Mouse (Mus musculus): ENCODE results near the gene Hck.
A peak's percentile ranks its signal among the peaks of the same experiment; 100 is the strongest.

Hck gene

DNA sequence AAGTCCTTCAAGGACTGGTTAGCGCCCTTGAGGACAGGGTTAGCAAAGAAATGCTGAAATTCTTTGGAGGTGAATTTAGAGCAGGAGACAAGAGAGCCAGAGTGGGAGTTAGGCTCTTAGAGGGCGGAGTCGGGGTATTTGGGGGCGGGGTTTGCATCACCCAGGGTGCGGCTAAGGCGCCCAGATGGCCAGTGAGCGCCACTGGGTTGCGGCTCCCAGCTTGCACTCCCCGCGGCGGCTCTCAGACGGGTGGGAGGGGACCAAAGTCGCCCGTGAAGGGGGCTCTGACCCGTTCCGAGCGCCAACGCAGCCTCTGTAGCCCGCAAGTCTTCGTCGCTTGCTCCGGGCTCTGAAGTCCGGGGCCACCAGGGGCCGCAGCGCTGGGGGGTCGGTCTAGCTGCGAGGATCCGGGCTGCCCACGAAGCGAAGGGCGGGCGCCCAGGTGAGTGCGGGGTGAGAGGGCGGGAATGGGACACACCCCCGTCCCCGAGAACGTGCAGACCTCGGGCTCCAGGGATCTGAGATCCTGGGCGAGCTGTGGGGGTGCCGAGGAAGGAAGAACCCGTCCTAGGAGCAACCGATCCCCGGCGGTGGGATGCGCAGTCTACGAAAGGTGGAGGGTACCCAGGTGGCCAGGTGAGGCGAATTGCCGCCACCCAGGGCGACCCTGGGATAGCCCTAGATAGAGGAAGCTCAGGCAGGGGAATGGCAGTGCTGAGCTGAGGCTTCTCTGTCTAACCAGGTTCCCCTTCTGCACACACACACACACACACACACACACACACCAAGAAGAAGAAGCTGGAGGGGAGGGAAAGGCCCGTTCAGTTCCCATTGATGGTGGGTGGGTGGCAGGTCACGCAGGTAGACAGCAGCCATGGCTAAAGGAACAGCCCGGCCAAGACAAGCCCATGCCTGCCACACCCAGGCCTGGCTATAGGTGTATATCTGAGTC is at the start of gene Hck:
Gene Hck (plus strand): TSS at position 156 of the 952 bp plus-strand sequence.
- no peak for DNase-seq

DNA sequence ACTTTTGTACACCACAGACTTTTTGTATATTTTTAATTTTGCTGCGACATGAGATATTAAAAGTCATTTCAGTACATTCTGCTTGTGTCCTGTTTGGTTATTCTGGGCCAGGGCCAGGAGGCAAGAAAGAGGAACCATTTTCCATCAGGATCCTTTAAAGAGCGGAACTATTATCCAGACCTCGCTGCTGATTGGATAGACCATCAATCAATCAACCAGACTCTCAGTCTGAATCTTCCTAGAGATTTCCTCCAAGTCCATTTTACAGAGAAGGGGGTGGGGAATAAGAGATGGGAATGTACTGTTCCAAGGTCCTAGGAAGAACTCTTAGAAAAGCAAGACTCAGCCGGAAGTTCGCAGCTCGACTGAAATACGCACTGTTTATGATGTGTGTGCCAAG is 48.1 kb upstream of the Hck start:
- no peak for DNase-seq

DNA sequence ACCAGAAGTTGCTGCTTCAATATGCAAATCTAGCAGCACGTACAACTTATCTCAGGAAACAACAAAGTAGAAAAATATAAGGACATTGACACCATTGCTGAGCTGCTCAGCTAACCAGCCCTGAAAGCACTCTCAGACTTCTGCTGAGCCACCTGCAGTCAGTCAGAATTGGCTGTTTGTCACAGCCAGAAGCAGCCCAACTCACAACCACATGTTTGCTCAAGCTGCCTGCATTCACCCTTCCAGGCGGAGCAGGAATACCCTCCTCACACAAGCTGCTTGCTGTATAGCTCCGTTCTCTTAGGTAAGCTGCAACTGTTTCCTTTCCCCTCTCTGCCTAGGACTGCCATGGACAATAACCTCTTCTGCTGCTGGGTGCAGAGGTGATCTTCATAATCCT is 44.9 kb upstream of the Hck start:
- no peak for DNase-seq

DNA sequence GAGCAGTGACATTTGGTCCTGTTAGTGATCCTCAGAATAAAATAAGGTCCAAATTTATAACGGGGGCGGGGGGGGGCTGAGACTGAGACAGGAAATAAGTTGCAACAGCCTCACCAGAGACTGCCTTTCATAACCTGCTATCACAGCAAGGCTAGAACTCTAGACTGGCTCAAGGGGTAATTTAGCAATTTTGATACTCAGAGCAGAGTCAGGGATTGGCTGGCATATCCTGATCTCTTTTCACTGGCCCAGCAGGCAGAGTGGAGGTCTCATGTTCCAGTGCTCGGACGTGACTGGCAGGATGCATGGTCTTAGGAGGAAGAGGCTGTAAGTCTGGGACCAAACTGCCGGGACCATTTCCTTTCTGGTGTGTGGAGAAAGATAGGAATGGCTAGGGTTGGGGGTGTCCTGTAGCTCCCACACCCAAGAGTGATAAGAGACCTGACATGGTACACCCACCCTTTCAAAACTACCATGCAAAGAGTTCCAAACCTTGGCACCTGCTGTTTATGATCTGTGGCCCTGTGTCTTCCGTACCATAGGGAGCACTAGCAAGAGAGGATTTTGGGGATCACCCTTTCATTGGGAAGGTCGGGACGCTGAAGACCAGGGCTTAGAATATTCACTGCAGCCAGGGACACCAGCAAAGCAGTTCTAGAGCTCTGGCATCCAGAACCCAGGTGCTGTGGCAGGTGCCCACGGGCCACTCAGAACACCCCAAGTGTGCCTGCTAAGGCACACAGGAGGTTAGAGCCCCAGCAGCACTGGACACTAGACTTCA is 43.9 kb upstream of the Hck start:
- no peak for DNase-seq

DNA sequence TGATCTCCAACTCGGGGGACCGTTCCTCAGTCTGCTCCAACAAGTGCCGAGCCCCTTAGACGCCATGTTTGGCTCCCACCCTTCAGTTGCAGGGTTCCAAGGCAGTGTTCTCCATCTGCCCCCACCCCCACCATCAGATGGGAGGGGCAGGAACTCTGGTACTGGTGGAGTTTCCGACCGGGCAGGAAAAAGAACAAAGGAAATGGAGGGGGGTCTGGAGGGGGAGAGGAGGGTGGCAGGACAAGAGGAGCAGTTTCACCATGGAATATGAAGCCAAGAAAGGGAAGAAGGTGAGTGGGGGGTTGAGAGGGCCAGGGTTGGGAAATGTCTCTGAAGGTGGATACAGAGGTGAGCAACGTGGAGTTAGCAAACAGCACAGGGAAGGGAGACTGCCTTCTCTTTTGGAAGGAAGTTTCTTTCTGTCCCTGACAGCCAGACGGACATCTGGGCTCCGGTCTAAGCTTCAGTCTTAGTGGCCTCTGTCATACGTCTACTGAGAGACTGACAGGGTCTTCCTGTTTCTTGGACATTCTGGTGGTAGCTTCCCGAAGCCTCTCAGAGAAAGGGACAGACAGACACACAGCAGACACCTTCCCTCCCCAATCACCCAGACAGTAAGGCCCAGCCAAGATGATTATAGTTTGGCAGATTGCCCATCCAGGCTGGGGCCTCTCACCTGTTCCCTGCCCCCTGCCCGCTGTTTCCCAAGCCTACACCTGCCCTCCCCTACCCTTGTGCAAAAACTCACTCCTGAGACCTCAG is 42.3 kb upstream of the Hck start, which contains the start of gene Ccm2l:
Gene Ccm2l (plus strand): TSS at position 209 of the 762 bp plus-strand sequence.
- no peak for DNase-seq

DNA sequence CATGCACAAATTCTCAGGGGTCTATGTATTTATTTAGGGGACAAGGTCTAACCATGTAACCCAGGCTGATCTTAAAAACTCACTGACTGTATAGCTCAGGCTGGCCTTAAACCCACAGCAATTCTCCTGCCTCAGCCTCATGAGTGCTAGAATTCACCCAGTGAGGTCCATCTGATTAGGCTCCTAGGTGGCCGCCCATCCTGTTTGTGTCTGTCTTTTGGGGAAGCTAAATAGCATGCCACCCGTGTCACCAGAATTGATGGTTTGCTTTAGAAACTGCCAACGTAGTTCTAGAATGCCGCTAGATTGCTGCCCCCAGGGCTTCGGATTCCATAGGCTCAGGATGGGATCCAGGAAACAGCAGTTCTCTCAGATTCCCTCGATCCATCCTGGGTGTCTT is 41.3 kb upstream of the Hck start:
- no peak for DNase-seq

DNA sequence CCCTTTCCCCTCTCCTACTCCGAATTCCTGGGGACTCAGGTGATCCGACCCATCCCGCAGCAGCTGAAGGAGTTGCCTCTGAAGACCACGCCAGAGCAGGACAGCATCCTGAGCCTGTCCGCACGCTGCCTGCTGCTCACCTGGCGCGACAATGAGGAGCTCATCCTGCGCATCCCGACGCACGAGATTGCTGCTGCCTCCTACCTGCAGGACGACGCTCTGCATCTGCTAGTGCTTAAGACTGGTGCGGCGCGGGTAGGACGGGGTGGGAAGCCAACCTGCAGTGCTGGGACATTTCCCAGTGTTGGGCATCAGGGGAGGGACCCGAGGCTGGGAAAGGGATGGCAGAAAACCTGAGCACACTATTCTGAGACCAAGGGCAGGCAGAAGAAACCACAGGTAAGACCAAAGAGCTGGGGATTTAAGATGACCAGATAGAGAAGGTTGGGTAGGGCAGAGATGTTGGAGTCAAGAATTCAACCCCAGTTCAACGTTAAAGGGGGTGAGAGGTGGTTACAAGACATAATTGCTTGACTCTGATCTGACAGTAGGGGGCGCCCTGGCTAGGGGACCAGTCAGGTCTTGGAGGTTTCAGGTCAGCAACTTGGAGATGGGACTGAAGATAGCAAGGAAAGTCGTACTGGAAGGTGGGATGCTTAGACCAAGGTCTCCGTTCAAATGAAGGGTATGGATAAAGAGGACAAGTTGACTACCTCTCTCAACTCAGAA is 37.3 kb upstream of the Hck start:
- peak; percentile 45 for DNase-seq

DNA sequence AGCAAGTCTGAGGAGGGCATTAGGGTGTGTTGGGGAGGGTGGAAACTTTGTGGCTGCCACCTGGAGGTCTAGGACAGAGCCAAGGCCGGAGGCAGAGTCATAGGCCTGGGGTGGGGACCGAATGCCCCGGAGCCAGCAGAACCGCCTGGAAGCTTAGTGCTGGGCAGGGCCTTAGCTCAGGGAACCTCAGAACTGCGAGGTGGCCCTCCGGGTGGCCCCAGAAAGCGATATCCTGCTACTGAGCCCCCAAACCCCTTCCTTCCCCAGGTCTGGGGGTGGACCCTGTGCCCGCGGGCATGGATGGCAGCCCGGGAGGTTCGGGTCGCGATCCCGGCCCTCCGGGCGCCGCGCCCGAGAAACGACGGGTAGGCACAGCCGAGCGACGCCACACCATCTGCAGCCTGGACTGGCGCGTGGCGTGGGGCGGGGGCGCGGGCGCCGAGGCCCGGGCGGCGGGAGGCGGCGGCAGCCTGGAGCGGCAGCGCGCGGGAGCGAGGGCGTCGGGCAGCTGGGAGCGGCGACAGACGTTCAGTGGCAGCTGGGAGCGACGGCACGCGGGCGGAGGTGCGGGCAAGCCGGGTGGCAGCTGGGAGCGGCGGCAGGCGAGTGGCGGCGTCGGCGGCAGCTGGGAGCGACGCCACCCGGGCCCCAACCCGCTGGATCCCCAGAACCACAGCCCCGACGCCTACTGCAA is 36.6 kb upstream of the Hck start:
- DNase-seq = peak; percentile 30

DNA sequence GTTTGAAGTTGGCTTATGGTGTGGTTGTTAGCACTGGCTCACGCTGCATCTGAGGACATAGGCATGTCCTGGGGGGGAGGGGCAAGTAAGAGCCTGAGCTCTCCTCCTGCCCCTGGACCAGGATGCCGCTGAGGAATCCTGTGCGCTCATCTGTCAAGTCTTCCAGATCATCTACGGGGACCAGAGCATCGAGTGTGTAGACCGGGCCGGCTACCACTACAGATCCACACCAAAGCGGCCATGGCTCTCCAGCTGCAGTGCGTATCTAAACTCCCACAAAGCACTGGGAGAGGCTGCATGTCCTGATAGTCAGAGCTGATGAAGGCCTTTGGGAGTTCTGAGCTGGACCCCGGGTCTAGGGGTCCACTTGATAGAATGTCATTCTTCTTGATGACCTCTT is 33.6 kb upstream of the Hck start:
- no peak for DNase-seq

DNA sequence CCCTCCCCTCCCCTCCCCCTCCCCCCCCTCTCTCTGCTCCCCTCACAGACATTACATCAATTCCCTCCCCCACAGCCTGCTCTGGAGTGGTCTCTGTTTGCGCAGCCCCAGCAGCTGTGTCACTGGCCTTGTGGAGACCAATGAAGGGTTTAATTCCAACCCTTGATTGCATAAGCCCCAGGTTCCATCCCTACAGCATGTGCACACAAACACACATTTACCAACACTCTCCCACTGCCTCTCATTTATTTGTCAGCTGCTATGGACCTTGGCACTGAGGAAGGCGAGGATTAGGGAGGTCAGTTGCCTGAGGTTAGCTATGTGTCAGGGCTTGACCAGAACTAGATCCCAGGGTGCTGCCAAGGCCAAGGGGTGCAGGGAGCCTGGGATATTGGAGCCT is 32.3 kb upstream of the Hck start:
- no peak for DNase-seq

DNA sequence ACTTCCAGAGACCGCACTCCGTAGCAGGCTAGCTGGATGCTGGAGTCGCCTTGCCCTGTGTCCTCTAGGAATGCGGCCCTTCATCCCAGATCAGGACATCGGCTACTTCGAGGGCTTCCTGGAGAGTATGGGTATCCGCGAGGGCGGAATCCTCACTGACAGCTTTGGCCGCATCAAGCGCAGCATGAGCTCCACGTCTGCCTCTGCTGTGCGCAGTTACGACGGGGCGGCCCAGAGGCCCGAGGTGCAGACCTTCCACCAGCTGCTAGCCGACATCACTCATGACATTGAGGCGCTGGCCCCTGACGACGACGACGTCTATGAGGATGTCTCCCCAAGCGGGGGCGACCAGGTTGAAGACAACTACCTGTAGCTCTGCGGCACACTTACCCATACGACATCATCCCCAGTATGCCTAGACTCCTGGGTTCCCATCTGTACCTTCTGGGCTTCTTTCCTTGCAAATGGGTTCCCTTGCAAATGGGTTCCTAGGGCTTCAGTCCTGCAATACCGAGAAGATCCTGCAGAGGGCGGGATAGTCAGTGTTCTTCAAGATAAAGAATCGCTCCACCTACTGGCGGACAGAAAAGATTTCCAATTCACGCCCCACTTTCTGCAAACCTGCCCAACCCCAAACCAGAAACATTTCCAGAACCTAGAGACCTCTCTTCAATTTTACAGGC is 27.3 kb upstream of the Hck start:
- peak; percentile 76 for DNase-seq

DNA sequence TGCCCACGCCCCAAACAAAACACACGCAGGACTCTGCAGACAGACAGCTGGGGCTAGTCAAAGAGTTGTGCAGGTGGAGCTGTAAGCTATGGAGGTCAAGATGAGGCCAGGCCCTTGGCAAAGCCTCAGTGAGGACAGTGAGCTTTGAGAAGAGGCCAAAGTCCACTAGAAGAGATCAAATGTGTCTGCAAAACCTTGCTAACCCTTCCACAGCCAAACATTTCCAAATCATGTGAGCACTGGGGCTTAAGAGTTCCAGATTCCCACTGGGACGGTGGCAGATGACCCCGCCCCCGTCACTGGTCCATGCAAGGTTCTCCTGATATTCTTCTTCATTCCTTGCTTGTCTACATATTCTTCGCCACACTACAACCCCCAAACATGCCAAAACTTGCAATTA is 26.4 kb upstream of the Hck start:
- no peak for DNase-seq

DNA sequence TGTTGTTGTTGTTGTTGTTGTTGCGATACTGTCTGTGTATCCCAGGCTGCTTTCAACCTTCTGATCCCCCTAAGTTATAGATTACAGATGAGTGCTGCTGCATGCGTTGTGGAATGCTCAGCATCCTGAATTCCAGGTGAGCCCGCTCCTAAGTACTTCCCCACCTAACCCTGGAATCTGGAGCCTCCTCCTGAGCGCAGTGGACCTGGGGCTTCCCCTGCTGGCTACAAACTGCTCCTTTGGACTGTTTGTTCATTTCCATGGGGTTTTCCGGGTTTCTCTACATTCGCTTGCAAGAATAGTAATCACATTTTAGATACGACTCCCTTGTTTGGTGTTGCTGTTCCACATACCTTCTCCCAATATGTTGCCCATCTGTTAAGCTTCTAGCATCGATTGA is 25.0 kb upstream of the Hck start:
- DNase-seq = no peak

DNA sequence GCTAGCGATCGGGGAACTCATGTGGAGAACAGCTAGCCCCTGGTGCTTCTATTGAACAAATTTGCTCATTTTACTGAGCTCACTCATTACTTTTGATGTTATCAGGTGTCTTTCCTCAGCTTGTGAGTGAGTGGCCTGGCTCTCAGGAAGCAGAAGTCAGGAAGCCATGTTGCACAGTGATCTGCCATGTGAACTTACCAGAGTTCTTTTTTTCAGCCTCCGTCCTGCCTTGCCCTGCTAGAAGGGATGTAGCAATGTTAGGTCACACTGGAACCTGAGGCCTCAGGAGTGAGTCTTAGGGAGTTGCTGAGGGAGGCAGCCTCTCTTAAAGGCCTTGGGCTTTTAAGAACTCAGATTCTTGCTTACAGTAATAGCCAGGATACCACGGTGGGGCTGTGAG is 24.4 kb upstream of the Hck start:
- no peak for DNase-seq

DNA sequence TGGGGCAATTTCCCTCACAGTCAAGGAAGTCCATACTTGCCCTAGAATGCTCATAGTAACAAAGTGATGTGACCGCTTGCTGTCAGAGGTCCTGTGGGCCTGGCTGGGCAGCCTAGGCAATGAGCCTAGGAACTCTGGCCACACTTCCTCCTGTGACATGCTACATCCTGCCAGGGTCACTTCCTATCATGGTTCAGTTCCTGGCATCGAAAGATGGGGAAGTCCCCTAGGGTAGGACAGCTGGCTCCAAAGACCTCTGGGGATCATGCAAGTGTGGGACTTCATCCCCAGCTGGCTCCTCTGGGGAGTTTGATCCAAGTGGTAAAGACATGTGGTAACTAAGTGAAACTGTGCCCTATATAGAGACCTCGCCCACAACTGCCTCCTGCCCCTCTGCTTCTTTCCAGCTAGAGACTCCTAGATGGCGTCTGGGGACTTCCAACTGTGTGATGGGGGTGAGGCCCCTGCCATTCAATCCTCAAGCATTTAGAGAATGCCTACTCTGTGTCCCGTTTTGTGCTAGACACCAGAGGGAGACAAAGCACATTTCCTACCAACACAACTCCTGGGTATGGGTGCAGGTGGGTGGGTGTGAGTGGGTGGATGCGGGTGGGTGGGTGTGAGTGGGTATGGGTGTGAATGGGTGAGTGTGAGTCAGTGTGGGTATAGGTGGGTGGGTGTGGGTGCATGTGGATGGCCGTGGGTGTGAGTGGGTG is 23.8 kb upstream of the Hck start:
- no peak for DNase-seq

DNA sequence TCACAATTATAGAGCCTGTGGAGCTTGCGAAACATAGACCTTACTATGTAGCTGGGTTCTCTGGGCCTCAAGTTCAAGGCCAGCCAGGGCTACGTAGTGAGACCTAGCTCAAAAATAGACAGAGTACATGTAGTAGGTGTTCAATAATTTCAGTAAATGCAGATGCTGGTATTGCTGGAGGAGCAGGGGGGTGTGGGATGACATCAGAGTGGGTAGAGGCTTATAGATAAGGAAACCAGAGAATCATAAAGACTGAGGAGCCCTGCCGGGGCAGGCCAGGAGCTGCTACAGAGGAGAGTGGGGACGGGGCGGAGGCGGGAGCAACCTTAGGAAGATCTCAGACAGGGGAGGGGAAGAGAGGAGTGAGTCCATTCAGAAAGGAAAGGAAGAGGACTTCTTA is 22.7 kb upstream of the Hck start:
- no peak for DNase-seq

DNA sequence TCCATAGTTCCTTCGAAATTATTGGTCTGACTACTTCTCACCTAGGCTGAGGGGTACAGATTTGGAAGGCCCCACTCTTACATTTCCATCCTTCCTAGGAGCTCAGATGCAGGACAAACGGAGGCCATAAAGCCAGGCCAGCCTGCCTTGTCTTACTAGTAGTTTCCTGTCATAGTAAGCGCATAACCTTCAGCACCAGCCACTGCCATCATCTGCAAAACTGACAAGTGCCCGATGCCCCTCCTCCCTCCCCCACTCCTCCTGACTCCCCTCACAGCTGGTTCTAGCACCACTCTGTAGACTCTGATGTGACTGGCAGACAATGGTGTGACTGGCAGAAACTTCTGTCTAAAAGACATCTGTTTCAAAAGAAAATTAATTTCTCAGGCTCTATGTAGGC is 22.1 kb upstream of the Hck start:
- DNase-seq = no peak

DNA sequence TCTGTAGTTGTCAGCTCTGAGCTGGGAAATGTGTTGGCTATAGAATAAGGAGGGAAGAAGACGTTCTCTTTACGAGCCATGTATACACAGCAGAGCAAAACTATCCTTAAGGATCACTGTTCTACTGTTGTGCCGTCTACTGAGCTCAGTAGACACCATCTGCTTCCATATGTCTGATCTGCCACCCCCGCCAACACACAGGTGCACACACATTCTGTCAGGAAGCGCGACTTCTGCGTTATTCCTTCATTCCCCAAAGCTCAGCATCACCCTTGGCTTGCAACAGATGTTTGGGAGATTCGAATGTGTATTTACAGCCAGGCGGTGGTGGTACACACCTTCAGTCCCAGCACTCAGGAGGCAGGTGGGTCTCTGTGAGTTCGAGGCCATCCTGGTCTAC is 21.2 kb upstream of the Hck start:
- no peak for DNase-seq

DNA sequence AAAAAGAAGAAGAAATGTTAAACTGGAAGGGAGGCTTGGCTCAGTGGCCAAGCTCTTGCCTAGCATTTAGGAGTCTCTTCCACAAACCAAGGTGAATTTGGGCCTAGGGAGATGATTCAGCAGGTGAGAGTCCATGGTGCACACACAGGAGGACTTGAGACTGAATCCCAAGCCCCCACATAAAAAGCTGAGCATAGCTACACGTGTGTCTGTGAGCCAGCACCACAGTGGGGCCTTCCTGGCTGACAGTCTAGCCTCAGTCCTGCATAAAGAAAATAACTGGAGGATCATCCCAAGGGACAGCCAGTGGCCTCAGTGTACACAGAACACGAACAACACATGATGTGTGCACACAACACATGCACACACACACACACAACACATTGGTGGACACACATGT is 19.0 kb upstream of the Hck start:
- no peak for DNase-seq

DNA sequence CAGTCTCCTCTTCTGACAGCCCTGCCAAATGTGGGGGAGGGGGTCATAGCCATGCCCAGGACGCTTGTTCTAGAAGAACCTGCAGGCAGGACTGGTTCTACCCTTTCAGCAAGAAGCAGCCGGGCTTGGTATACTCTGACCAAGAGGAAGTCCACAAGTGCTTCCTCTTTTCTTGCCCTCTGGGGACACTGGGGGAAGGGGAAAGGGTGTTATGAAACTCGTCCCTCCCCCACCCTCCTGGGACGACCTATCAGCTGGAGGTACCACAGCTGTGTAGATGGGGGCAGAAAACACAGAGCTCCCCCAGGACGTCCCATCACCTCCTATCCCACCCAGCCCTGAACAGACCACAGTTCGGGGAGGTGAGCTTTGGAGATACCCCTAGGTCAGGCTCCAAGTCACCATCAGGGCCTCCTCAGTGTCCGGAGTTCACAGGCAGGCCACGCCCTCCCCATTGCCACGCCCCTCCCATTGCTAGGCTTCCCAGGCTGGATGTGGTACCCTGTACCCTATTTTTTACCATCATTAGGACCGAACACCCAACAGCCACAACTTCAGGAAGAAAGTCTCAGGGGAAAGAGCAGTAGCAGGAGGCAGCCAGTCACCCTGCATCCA is 17.6 kb upstream of the Hck start:
- no peak for DNase-seq
